Mouse (Mus musculus) gastrocnemius, adult 18-20 months (tissue): ENCODE results near the gene Cplx2. TPM values are rescaled to one million over a fixed set of nuclear protein-coding genes. Genes with fewer than 3 reads are reported as not detected.

Source experiments
- DNase-seq: peaks from one replicate; pipeline ENCODE4 v3.0.0; 2021; ENCODE audit warnings: low spot score
- total RNA-seq, 2 experiments: library from RNA; stranded (reverse); gene quantifications; 2 replicates each; pipeline ENCODE4 v1.2.3; 2021

The Cplx2 gene
- total RNA-seq, 2 experiments from 2014 or later: 0.41 to 0.88 TPM

DNA sequence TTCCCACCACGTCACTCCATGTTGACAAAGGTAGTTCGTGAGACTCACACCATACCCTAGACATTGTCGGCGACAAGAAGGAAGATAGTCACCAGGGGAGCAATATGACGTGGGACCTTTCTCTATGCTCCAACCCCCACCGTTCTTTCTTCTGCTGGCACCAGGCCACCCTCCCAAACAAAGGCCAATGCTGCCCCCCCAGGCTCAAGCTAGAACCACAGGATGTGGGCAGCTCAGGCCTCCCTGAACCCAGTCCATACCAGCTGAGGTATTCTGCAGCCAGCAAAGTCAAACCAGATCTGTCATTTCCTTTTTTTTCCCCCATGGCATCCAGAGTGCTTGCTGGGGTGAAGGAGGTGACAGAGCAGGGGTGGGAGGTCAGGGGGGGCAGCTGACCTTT lies 3.4 kb upstream of the Cplx2 start:
- DNase-seq: no peak

GRCm38 (mm10) chr13:54368181-54368580 lies 3.0 kb upstream of the Cplx2 start:
- no peak for DNase-seq

- peak; percentile 43 for DNase-seq
Observed at GRCm38 (mm10) chr13:54371387-54372330, 510 bp downstream of the Cplx2 start.

DNA sequence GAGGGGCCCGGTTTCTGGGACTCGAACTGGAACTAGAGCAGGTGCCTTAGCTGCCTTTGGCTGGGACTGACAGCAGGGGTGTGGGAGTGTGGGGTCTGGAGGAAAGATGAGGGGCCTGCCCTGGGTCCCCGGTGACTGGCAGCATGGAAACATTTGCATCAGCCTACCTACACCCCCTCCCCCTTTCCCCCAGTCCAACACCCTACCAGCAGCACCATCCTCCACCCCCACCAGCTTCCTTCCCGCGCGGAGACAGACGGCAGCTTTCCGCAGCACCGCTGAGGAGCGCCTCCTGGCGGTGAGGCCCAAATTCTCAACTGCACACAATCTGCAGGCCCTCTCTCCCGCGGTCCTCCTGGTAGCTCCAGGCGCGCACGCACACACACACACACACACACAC lies 1.5 kb downstream of the Cplx2 start:
- DNase-seq: peak; percentile 16

DNA sequence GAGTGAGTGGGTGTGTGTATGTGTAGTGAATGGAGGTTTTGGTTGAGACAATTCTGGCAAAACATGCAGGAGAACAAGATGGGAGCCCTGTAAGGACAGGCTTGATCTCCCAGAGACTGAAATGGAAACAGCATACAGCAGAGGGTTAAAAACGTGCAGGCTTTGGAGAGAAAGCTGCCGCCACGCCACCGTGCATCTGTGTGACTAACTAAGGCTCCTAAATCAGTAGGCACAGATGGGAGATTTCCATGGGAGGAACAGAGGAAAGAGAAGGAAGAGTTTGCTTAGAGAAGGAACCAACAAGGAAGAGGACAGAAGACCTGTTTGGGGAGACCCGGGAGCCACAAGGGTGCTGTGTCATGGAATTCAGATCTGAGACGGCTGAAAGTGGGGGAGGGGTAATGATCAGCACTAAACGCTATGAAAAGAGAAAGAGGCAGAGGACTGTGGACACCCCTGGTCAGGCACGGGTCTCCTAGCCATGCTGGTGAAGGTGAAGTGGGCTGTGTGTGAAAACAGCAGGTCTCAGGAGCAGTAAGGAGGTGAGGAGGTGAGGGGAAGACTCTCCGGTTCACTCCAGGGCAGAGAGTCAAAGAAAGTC lies 3.1 kb downstream of the Cplx2 start:
- no peak for DNase-seq

- DNase-seq: no peak
Observed at GRCm38 (mm10) chr13:54375497-54376495, 4.6 kb downstream of the Cplx2 start.

DNA sequence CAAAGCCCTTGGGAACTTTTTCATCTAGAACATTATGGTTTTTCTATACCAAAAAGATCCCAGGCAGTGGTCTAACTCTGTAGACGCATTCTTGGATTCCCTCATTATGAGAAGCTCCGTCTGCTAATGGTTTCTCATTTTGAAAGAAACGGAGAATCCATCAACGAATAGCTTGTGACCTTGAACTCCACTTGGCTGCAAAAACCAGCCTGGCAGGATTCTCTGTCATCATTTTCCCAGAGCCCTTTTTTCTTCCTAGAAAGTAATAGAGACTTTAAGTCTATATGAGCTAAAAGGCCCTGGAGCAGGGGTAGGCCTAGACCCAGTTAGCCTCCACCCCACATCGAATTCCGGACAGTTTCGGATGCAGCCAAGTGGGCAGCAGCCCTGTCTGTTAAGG lies 5.6 kb downstream of the Cplx2 start:
- DNase-seq: no peak

GRCm38 (mm10) chr13:54378051-54378450 lies 6.9 kb downstream of the Cplx2 start:
- DNase-seq: no peak

DNA sequence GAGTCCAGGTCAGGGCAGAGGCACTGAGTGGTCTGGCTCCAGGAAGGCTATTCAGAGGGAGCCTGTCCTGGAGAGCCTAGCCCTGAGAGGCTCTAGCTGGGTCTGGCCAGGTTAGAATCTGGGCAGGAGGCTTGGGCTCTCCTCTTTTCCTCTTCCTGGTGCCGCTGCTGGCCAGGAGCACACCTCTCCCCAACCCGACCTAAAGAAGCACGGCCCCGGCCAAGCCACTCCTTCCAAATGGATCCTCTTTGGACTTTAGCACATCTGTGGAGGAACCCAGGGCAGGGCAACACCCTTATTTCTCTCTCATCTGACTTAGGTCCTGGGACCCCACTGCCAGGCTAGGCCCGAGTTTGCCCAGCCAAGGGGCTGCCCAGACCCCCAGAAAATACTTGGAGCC lies 9.3 kb downstream of the Cplx2 start:
- DNase-seq: no peak

GRCm38 (mm10) chr13:54381396-54381795 lies 10.2 kb downstream of the Cplx2 start:
- DNase-seq: no peak

DNA sequence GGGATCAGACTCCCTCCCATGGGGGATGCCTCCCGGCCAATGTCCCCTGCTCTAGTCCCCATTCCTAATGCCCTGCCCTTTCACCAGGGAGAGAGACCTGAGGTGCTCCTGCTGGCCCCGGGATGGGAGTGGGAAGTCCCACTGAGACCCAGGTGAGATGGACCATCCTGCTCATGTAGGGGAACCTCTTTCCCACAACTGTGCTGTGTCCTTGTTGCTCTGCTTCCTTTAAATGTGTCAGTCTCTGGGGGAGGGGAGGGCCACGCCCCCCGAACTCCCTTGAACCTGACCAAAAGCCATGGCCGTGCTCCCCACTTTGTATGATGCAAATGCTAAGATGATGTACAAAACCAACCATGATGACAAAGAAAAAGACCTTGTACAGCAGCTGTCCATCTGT lies 12.4 kb downstream of the Cplx2 start:
- no peak for DNase-seq

GRCm38 (mm10) chr13:54384518-54384917 lies 13.4 kb downstream of the Cplx2 start:
- no peak for DNase-seq

GRCm38 (mm10) chr13:54385008-54386004 lies 14.2 kb downstream of the Cplx2 start:
- no peak for DNase-seq

- DNase-seq: no peak
Observed at GRCm38 (mm10) chr13:54389971-54390564, 18.9 kb downstream of the Cplx2 start.

GRCm38 (mm10) chr13:54390565-54391013 lies 19.4 kb downstream of the Cplx2 start:
- DNase-seq: no peak

DNA sequence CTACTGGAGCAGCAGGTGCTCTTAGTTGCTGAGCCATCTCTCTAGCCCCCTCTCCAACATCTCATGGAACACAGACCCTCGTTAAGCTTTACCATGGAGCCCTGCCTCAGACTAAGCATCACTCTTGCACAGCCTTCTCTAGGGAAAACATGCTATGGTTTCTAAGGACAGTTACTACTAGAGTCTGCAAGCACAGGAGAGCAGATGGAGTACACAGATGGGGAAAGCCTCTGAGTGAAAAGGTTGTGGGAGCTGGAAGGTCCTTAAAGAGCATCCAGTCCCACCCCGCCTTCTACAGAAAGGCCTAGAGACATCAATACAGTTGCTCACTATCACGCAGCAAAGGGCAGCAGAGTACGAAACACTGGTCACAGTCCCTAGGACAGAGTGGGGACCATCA lies 20.2 kb downstream of the Cplx2 start:
- no peak for DNase-seq

DNA sequence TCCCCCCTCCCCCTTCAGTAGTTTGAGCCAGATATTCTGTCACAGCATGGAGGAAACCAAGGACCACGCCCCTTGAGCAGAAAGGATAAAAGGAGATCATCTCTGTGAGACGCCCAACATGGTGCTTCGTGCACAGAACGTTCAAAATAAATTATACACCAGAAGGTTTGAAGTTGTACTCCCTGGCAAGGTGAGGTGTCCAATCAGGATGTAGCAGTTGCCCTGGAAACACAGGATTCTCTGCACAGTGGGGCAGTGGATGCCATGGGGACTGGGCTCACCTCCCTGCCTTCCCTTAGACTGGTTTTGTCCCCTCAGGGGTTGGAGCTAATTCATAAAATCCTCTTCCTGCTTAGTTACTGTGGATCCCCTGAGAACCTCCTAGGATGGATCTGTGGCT lies 25.9 kb downstream of the Cplx2 start:
- no peak for DNase-seq

GRCm38 (mm10) chr13:54400565-54401179 lies 29.5 kb downstream of the Cplx2 start:
- DNase-seq: no peak

- no peak for DNase-seq
Observed at GRCm38 (mm10) chr13:54401180-54401569, 30.0 kb downstream of the Cplx2 start.
